Mouse (Mus musculus): ENCODE measurements around the gene Clasp2. TPM values are rescaled to one million over a fixed set of nuclear protein-coding genes. Genes with fewer than 3 reads are reported as not detected.

Clasp2 gene
- polyA plus RNA-seq, 1 experiment = 15.0 TPM

DNA sequence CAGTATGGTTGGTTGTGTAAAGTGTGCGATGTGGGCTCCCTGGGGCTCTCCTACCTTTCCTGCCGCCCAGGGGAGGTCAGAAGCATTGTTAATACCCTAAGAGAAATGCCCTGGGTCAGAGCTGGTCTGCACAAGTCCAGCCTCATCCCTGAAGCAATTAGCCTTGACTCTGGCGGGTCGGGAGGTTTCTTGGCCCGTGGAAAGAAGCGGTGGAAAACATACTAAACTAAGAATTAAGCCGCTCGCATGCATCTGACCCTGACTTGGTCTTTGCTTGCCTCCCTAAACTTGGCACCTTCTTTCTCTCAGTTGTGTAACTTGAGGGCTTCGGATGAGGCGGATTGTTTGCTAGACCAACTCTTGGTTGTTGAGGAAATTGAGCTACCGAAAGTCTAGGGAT, 191.2 kb downstream of the Clasp2 start:
- TF ChIP-seq GATA1 (IDR thresholded peaks at IDR 0.05; ENCODE audit: low read length) = no peak

DNA sequence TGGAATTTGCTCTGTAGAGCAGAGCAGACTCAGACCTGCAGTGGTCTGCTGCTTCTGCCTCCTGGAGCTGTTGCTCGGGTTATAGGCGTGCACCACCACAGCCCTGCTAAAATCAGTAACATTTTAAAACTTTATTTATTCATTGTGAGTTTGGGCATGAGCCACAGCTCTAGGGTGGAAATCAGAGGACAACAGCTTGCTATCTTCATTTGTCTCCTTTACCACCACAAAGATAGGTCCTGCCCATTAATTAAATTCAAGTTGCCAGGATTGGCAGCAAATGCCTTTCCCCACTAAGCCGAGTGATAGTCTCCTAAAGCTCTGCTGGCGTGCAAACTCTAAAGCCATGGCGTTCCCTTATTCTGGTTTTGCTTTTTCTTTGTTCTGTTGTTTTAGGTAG, 194.4 kb downstream of the Clasp2 start:
- TF ChIP-seq GATA1 (IDR thresholded peaks at IDR 0.05; ENCODE audit: low read length) = no peak

DNA sequence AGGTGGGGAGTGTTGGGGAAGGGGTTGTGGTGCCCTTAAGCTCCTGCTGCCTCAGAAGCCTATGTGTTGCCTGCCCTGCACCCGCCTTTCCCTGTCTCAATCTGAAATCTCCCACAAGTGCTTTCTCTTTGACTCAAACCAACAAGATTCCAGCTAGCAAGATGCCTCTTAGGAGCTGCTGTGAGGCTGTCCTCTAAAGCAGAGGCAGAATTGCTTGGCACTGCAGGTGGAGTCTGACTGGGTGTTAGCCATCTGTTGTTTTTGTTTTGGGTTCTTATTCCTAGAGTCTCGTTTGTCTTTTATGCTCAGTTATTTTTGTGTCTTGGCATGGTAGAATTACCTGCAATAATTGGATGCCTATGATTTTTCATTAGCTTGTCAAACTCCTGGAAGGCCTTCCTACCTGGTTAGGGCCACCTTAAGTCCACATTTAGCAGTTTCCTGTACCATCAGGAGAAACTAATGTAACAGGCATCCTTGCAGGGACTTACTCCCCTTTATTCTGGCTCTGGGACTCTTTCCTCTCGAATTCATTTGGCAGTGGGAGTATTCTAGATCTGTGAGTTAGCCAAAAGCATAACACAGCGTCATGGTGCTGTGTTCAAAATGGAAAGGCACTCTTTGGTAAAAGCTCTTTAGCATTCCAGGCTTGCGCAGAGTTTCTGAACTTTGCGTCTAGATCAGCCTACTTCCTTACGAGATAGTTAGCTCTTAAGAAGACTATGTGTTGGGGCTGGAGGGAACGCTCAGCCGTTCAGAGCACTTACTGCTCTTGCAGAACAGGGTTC, 198.0 kb downstream of the Clasp2 start:
- no peak for TF ChIP-seq GATA1 (IDR thresholded peaks at IDR 0.05; ENCODE audit: low read length)

DNA sequence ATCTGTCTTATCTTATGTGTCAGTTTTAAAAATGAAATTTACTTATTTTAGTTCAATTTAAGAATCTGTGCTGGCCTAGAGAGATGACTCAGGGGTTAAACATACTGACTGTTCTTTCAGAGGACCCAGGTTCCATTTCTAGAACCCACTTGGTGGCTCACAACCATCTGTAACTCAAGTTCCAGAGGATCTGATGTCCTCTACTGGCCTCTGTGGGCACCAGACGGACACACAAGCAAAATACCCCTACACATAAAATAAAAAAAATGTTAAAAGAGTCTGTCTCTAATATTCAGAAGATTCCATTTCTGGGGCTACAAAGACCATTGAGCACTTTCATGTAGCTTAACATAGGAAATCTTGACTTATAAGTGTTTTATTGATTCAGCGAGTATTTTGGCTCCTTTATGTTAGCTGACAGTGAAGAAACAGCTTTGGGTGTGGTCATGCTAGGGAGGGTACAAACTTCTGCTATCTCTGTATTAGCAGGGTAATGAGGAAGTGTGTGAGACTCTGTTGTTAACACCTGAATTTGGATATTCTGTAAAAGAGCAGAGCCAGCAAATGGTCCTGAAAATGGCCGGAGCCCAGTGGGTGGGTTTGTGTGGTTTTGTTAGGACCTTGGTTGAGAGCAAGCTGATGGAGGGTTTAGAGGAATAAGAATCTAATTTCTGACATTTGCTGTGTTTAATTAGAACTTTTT, 200.0 kb downstream of the Clasp2 start:
- TF ChIP-seq GATA1 (IDR thresholded peaks at IDR 0.05; ENCODE audit: low read length) = no peak

DNA sequence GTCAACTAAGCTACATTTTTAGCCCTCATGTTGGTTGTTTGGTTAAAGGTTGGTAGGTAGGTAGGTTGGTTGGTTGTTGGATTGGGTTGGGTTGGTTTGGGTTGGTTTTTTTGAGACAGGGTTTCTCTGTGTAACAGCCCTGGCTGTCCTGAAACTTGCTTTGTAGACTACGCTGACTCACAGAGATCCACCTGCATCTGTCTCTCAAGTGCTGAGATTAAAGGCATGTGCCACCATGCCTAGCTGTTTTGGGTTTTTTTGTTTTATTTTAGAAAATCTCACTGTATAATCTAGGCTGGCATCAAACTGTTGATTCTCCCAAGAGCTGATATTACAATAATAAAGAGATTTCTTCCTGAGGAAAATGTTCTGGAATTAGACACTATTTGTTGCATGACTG, 202.1 kb downstream of the Clasp2 start:
- TF ChIP-seq GATA1 (IDR thresholded peaks at IDR 0.05; ENCODE audit: low read length) = no peak

DNA sequence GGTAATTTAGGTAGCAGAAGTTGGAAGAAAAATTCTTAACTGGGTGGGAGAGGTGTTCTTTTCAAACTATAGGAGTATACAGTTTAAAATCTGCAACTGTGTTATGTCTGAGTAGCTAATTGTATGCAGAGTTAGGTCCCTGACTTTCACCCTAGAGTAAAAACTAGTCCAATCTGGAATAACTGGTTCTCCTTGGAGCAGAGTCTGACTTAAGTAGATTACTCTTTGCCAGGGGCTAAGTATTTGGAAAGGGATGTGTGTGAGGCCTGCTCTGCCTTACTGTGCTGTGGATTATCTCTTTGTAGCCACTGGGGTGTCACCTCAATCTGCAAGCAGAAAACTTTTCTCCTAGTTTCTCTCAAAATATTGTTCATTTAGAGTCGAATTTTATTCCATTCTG, 205.9 kb downstream of the Clasp2 start:
- TF ChIP-seq GATA1 (IDR thresholded peaks at IDR 0.05; ENCODE audit: low read length) = no peak

DNA sequence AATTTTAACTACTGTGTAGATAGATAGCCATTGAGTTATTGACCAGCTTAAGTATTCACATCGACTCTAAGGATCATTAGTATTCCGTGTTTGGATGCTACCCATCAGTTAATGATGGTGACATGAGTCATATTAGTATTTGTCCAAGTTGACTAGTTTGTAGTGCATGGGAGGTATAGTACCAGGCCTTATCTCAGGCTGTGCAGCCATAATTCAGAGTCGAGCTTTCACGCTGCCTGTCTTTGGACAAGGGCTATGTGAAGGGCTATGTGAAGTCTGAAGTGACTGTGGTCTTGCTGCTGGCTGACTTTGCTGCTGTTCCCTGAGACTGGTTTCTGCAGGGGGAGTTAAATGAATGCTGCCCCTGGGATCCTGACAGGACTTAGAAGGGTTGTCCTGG, 216.5 kb downstream of the Clasp2 start:
- TF ChIP-seq GATA1 (IDR thresholded peaks at IDR 0.05; ENCODE audit: low read length) = no peak

DNA sequence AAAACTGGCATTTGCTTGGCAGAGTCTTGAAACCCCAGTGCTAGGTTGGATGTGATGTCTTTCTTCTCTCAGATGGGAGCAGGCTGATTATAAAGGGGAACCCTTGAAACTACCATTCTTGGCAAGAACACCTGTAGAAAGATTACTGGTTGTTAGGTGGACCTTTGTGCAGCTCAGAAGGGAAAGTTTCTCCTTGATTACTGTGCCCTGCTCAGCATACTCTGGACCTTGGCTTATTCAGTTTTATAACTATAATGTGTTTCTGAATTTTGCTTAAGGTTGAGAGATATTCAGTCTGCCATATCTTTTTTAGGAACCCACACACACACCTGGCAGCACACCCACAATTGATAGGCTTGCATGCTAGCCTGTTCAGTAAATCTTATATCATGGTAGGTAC, 222.4 kb downstream of the Clasp2 start:
- no peak for TF ChIP-seq GATA1 (IDR thresholded peaks at IDR 0.05; ENCODE audit: low read length)

DNA sequence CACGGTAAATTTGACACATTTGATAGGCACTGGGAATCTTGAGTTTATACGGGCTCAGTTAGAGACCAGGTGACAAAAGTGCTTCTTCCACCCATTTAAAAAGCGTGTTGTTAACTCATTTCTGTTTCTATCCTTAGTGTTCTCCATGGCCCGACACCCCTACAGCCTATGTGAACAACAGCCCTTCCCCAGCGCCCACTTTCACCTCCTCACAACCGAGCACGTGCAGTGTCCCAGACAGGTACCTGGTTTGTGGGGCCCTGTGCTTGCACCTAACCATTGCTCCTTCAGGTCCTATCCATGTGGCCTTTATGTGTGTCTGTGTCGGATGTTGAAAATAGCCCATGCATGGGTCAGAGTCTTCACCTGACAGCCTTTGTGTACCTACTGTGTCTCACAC, 223.1 kb downstream of the Clasp2 start:
- no peak for TF ChIP-seq GATA1 (IDR thresholded peaks at IDR 0.05; ENCODE audit: low read length)

DNA sequence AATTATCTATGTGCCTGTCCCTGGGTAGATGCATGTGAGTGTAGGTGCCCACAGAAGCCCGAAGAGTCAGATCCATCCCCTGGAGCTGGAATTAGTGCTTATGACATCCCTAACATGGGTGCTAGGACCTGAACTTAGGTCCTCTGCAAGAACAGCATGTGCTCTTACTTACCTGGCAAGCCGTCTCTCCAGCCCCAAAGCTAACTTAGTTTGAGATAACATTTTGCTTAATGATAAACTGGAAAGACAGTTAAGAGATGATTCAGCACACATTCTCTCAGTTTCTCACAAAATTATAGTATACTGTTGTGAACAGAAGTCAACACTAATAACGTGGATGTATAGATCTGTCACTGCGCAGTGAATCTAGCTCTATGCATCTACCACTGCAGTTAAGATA, 225.6 kb downstream of the Clasp2 start:
- no peak for TF ChIP-seq GATA1 (IDR thresholded peaks at IDR 0.05; ENCODE audit: low read length)

DNA sequence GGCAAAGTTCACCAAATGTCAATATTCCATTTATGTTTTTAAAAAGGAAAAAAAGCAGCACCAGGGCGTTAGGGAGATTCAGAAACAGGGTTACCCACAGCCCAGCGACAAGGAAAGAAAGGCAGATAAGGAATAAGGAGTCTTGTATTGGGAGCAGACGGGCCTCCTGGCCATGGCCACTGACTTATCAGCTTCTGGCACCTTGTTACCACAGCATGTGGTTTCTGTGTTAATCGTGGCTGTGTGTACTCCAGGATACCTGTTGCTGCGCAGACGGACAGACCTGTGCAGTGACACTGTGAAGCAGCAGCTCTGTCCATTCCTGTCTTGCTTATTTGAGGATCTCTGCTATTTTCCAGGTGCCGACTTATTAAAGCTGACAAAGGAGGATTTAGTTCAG, 227.7 kb downstream of the Clasp2 start:
- peak; percentile 99 for TF ChIP-seq GATA1 (IDR thresholded peaks at IDR 0.05; ENCODE audit: low read length)

Other genes with a start within 250 kb of the Clasp2 start
- gene Pdcd6ip, start 33.2 kb upstream of the Clasp2 start, polyA plus RNA-seq (2012) = 329 and 368 TPM in 2 replicates
- 80.1 and 98.5 TPM in 2 replicates for gene Ubp1, start 189.5 kb downstream of the Clasp2 start, polyA plus RNA-seq (2012)